Mouse (Mus musculus): Measurements from ENCODE around the gene Olfr1036.

DNA sequence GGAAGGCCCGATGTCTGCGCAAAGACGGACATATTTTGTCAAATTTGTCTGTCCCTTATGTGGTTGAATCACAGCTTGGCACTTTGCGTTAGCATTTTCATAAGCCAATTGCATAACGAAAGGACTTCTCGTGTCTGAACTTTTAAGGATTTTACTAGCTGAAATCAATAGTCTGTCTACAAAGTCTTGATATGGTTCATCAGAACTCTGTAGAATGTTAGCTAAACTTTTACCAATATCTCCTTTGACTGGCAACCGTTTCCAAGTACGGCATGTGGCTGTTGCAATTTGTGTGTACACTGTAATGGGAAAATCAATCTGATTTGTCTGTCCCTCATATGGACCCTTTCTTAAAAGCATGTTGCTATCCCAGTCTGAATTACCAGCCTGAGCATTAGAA is 3.6 kb upstream of the Olfr1036 start:
- TF ChIP-seq GATA1 (IDR thresholded peaks at IDR 0.05; ENCODE audit: low read length), result no peak
- no peak for TF ChIP-seq TAL1 (IDR thresholded peaks at IDR 0.05; ENCODE audit: low read length)
